Comparison of ENCODE assay signal across 8 mouse cellular contexts in genomic region chr2:168472899-168473298, GRCm38 (mm10).
DNase-seq lines count a peak whose midpoint lies in the region; ATAC-seq and TF ChIP-seq lines count a peak whose summit lies in the region.

No protein-coding gene starts in this region.

- H3K27ac ChIP-seq in forebrain, postnatal 0 days (ENCODE audit: low read depth, low read length), result no peak overlapping the region
- H3K27ac ChIP-seq in lung, embryonic 16.5 days (ENCODE audit: low read length), result no peak overlapping the region
- no peak overlapping the region for H3K27ac ChIP-seq in olfactory bulb, adult 2 months (ENCODE audit: insufficient read depth, low read depth, low read length)

- no peak for ATAC-seq in forebrain, postnatal 0 days
- peak; percentile 79 to 81 for ATAC-seq in hematopoietic stem cell, adult 5-6 weeks (replicated peaks in 1 of 2; ENCODE audit: insufficient read depth in 1 of 2, low FRiP score in 2 of 2, low TSS enrichment in 1 of 2, low read depth in 1 of 2, poor library complexity in 2 of 2, severe bottlenecking in 2 of 2)
- ATAC-seq in lung, embryonic 16.5 days (ENCODE audit: low read depth), result no peak

- DNase-seq in MN1 (ENCODE audit: low spot score), result peak; percentile 57
- DNase-seq in cerebellum, adult 11-12 months, result peak; percentile 55
- peak; percentile 58 for DNase-seq in forebrain, postnatal 0 days
- DNase-seq in layer of hippocampus, adult 8-10 months (ENCODE audit: low spot score in 2 of 2), result peak; percentile 39 to 55
- DNase-seq in thymus, postnatal 14 days, result peak; percentile 86

- H3K27me3 ChIP-seq in forebrain, postnatal 0 days (ENCODE audit: insufficient read depth, low read length), result no peaks in the 10 kb centered on the region
- peaks cover 4% of the 10 kb centered on the region for H3K27me3 ChIP-seq in lung, embryonic 16.5 days (ENCODE audit: control insufficient read depth, insufficient read depth, low read depth, low read length)

- peak; percentile 76 for TF ChIP-seq CTCF in forebrain, postnatal 0 days (IDR thresholded peaks at IDR 0.05; ENCODE audit: low read depth)
- TF ChIP-seq CTCF in olfactory bulb, adult 2 months (IDR thresholded peaks at IDR 0.05; ENCODE audit: insufficient read depth, low read depth, low read length), result peak; percentile 48

- H3K4me1 ChIP-seq in forebrain, postnatal 0 days (ENCODE audit: insufficient read depth), result no peaks in the 10 kb centered on the region
- H3K4me1 ChIP-seq in lung, embryonic 16.5 days (replicated peaks; ENCODE audit: control insufficient read depth, insufficient read depth, low read length), result no peaks in the 10 kb centered on the region
- H3K4me1 ChIP-seq in olfactory bulb, adult 2 months (ENCODE audit: control insufficient read depth, insufficient read depth, low read length), result peaks cover 5% of the 10 kb centered on the region; the same call in 1 of the 2 replicates

- H3K36me3 ChIP-seq in forebrain, postnatal 0 days (ENCODE audit: insufficient read depth), result no peaks in the 10 kb centered on the region
- no peaks in the 10 kb centered on the region for H3K36me3 ChIP-seq in lung, embryonic 16.5 days (ENCODE audit: control insufficient read depth, insufficient read depth, low read length)

- H3K4me2 ChIP-seq in forebrain, postnatal 0 days (ENCODE audit: low read depth), result peak overlapping the region; percentile 33
- peak overlapping the region; percentile 55 for H3K4me2 ChIP-seq in lung, embryonic 16.5 days (ENCODE audit: low read depth, low read length)

- no peak overlapping the region for H3K9ac ChIP-seq in forebrain, postnatal 0 days
- peak overlapping the region; percentile 61 for H3K9ac ChIP-seq in lung, embryonic 16.5 days (ENCODE audit: low read length)

- no peak for TF ChIP-seq POLR2A in olfactory bulb, adult 2 months (IDR thresholded peaks at IDR 0.05; ENCODE audit: insufficient read depth, low read depth, low read length)

- no peak overlapping the region for H3K4me3 ChIP-seq in forebrain, postnatal 0 days (ENCODE audit: low read depth, low read length)
- peak overlapping the region; percentile 44 for H3K4me3 ChIP-seq in lung, embryonic 16.5 days (ENCODE audit: low read length)
- H3K4me3 ChIP-seq in olfactory bulb, adult 2 months (ENCODE audit: insufficient read depth, low read depth, low read length), result peak overlapping the region; percentile 32

- no peaks in the 10 kb centered on the region for H3K9me3 ChIP-seq in forebrain, postnatal 0 days (ENCODE audit: low read length)
- no peaks in the 10 kb centered on the region for H3K9me3 ChIP-seq in lung, embryonic 16.5 days (ENCODE audit: control insufficient read depth, low read length)

- WGBS in forebrain, postnatal 0 days, result 5% methylated on average over 16 of the region's 16 CpGs
- WGBS in lung, embryonic 16.5 days, result 6% methylated on average over 16 of the region's 16 CpGs
- 22% methylated on average over 16 of the region's 16 CpGs for WGBS in olfactory bulb, adult 2 months

Comparison
In these comparisons a context has a peak if more than half of its experiments do, and no peak if none do; other contexts are left out.
1. ATAC-seq: peak in hematopoietic stem cell, adult 5-6 weeks (2 of 2); none in forebrain, postnatal 0 days (single experiment) and lung, embryonic 16.5 days (single experiment).
2. Peak in every context shown above with its lines, with median percentiles within 50 percentile points of each other: DNase-seq.